Mouse (Mus musculus) liver, postnatal 0 days (tissue): ENCODE data around the gene 1700014D04Rik. TPM values are rescaled to one million over a fixed set of nuclear protein-coding genes. Genes with fewer than 3 reads are reported as not detected.

Experiments used
- ATAC-seq: fragments of 200-750 bp; cut with Nextera tagmentation; 2 replicates; pipeline ENCODE4 v1.8.0; 2017; ENCODE audit warnings: mild to moderate bottlenecking, moderate library complexity
- DNase-seq: peaks from one replicate; pipeline ENCODE4 v3.0.0-alpha.2; 2016
- H3K27ac ChIP-seq: fragments of 300-500 bp; sonication (generic); 2 replicates; pipeline ENCODE4 v1.5.1; 2014; ENCODE audit warnings: antibody characterized with exemption, moderate library complexity, mild to moderate bottlenecking, low read depth
- H3K27me3 ChIP-seq: fragments of 300-500 bp; sonication (generic); 2 replicates; pipeline ENCODE4 v1.6.1; 2014; ENCODE audit warnings: low read length, control low read depth, mixed read lengths; ENCODE audit not compliant: insufficient read depth
- H3K36me3 ChIP-seq: fragments of 300-500 bp; sonication (generic); replicated peaks from 2 replicates; pipeline ENCODE4 v1.6.1; 2014; ENCODE audit warnings: mild to moderate bottlenecking, control low read depth, low read length, moderate library complexity, mixed read lengths; ENCODE audit not compliant: insufficient read depth
- H3K4me1 ChIP-seq: fragments of 300-500 bp; sonication (generic); 2 replicates; pipeline ENCODE4 v1.6.1; 2014; ENCODE audit warnings: antibody characterized with exemption, mild to moderate bottlenecking, control low read depth; ENCODE audit not compliant: insufficient read depth
- H3K4me2 ChIP-seq: fragments of 300-500 bp; sonication (generic); 2 replicates; pipeline ENCODE4 v1.6.1; 2014; ENCODE audit warnings: low read depth, mild to moderate bottlenecking, low read length, moderate library complexity, mixed read lengths
- H3K4me3 ChIP-seq: fragments of 300-500 bp; sonication (generic); 2 replicates; pipeline ENCODE4 v1.5.1; 2014; ENCODE audit warnings: low read depth, low read length
- H3K9ac ChIP-seq: fragments of 300-500 bp; sonication (generic); replicated peaks from 2 replicates; pipeline ENCODE4 v1.6.1; 2014; ENCODE audit warnings: mild to moderate bottlenecking, moderate library complexity
- H3K9me3 ChIP-seq: fragments of 300-500 bp; sonication (generic); 2 replicates; pipeline ENCODE4 v1.6.1; 2016; ENCODE audit warnings: mild to moderate bottlenecking, control low read depth, low read length, mixed read lengths
- CTCF ChIP-seq: sonication (generic); IDR thresholded peaks from 2 replicates; pipeline ENCODE4 v1.5.1; 2016; ENCODE audit warnings: antibody characterized with exemption, low read depth
- EP300 ChIP-seq: IDR thresholded peaks from 2 replicates; pipeline ENCODE4 v1.6.1; 2016; ENCODE audit warnings: antibody characterized with exemption, low read depth, mild to moderate bottlenecking
- WGBS: fragments of 180-500 bp; shearing (Covaris S2); extraction: QIAGEN DNeasy Blood & Tissue Kit; methylation state at CpG from one replicate; pipeline ENCODE4 v1.1.7; 2014; ENCODE audit not compliant: insufficient replicate concordance; 5-methylcytosine and 5-hydroxymethylcytosine counted together
- polyA plus RNA-seq: library from polyadenylated mRNA; unstranded; fragments of >200 nt; fragmentation: Nextera tagmentation; extraction: Ambion mirVana; gene quantifications from 2 replicates; pipeline ENCODE4 v1.2.1, GENCODE M21; 2015

Gene 1700014D04Rik
- polyA plus RNA-seq, 1 experiment from 2014 or later, result not detected

DNA sequence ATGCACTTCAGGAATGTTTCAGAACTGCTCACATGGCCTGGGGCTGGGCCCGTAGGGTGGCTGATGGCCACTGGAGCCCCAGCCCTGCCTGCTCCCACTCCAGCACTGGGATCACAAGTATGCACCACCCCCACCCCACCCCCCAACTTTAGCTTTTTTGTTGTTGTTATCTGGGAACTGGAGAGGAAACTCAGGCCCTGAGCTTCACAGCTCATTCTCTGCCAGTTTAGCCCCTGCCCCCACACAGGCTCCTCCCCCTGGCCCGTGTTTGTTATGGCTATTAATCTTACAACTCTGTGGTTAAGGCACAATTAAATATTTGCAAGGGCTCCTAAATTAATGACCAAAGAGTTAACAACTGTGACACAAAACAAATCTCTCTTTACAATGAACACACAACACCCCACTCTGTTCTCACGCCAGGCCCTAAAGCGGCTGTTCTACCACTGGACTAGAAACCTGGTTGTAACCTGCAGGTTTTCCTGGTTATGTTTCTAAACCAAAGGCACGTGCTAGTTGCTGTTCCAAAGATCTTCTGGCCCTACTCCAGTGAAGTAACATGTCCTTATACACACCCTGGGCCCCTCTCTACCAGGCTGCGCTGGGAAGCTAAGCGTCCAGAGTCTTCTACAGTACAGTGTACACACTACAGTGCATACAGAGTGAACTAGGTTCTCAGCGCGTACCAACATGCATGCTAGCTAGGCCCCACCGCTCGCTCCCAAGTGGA is 20.4 kb upstream of the 1700014D04Rik start:
- WGBS, result 60% methylated on average over 11 of the region's 11 CpGs
- Histone ChIP-seq H3K4me2 (peak overlapping the region; percentile 68), H3K27me3 (no peaks in the 10 kb centered on the region), H3K36me3 (peaks cover 30% of the 10 kb centered on the region), H3K9me3 (no peaks in the 10 kb centered on the region), H3K4me3 (peak overlapping the region; percentile 85), H3K27ac (peak overlapping the region; percentile 50), H3K9ac (peak overlapping the region; percentile 87), H3K4me1 (peaks cover 54% of the 10 kb centered on the region)
- no peak for TF ChIP-seq CTCF
- peak; percentile 16; the same call in 1 of the 2 replicates for TF ChIP-seq EP300
- ATAC-seq (no peak), DNase-seq (peak; percentile 38)

- Histone ChIP-seq H3K4me2 (peak overlapping the region; percentile 49), H3K4me3 (no peak overlapping the region)
Observed at GRCm38 (mm10) chr13:59762791-59763190, 16.2 kb upstream of the 1700014D04Rik start.

GRCm38 (mm10) chr13:59756906-59757305 is 10.4 kb upstream of the 1700014D04Rik start:
- TF ChIP-seq EP300 (no peak), CTCF (no peak)
- Histone ChIP-seq H3K9ac (no peak overlapping the region), H3K4me3 (no peak overlapping the region), H3K4me2 (no peak overlapping the region), H3K4me1 (no peaks in the 10 kb centered on the region; the same call in 1 of the 2 replicates), H3K36me3 (peaks cover 61% of the 10 kb centered on the region), H3K27me3 (no peaks in the 10 kb centered on the region), H3K27ac (no peak overlapping the region), H3K9me3 (no peaks in the 10 kb centered on the region)
- DNase-seq (no peak), ATAC-seq (peak; percentile 55)
- 85% methylated on average over 7 of the region's 7 CpGs for WGBS

More at GRCm38 (mm10) chr13:59762791-59763190, 16.2 kb upstream of the 1700014D04Rik start:
- H3K27me3 ChIP-seq, result no peaks in the 10 kb centered on the region
- no peaks in the 10 kb centered on the region for H3K9me3 ChIP-seq
- peaks cover 68% of the 10 kb centered on the region for H3K36me3 ChIP-seq
- H3K4me1 ChIP-seq, result peaks cover 38% of the 10 kb centered on the region
- 59% methylated on average over 7 of the region's 7 CpGs for WGBS
- TF ChIP-seq CTCF (no peak), EP300 (peak; percentile 64)
- peak overlapping the region; percentile 61 for H3K27ac ChIP-seq
- ATAC-seq (peak; percentile 78), DNase-seq (no peak)
- H3K9ac ChIP-seq, result no peak overlapping the region

GRCm38 (mm10) chr13:59750310-59750709 is 3.8 kb upstream of the 1700014D04Rik start:
- ATAC-seq, result no peak
- H3K4me1 ChIP-seq, result no peaks in the 10 kb centered on the region

GRCm38 (mm10) chr13:59746164-59746563 is 388 bp downstream of the 1700014D04Rik start:
- no peaks in the 10 kb centered on the region for H3K36me3 ChIP-seq
- no peaks in the 10 kb centered on the region for H3K27me3 ChIP-seq
- H3K4me3 ChIP-seq, result no peak overlapping the region
- H3K27ac ChIP-seq, result no peak overlapping the region
- no peak for DNase-seq
- ATAC-seq, result no peak
- H3K9ac ChIP-seq, result no peak overlapping the region
- TF ChIP-seq CTCF (no peak), EP300 (no peak)
- 79% methylated on average over 5 of the region's 6 CpGs for WGBS
- H3K4me2 ChIP-seq, result no peak overlapping the region
- H3K9me3 ChIP-seq, result no peaks in the 10 kb centered on the region
- no peaks in the 10 kb centered on the region for H3K4me1 ChIP-seq

More at GRCm38 (mm10) chr13:59750310-59750709, 3.8 kb upstream of the 1700014D04Rik start:
- Histone ChIP-seq H3K4me2 (no peak overlapping the region), H3K4me3 (no peak overlapping the region), H3K36me3 (peaks cover 10% of the 10 kb centered on the region), H3K9ac (no peak overlapping the region), H3K27me3 (no peaks in the 10 kb centered on the region), H3K9me3 (no peaks in the 10 kb centered on the region), H3K27ac (no peak overlapping the region)
- no peak for DNase-seq
- TF ChIP-seq EP300, result no peak
- TF ChIP-seq CTCF, result no peak
- 73% methylated on average over 12 of the region's 12 CpGs for WGBS

DNA sequence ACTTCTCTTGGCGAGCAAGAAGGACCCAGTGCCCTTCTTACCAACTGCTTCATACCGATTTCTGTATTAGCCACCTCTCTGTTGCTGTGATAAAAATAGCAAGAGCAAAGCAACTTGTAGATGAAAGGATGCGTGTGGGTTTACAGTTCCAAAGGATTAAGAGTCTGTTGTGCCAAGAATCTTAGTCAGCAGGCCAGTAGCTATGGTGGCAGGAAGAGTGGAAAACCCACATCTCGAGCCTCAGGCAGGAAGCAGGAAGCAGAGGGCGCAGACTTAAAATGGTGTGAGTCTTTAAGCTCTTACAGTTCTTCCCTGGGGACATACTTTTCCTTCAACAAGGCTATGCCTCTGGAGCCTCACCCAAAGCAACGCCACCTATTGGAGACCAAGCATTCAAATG is 1.1 kb downstream of the 1700014D04Rik start:
- TF ChIP-seq CTCF (no peak), EP300 (no peak)
- Histone ChIP-seq H3K27ac (no peak overlapping the region), H3K4me1 (no peaks in the 10 kb centered on the region), H3K4me3 (no peak overlapping the region), H3K4me2 (no peak overlapping the region), H3K9ac (no peak overlapping the region), H3K27me3 (no peaks in the 10 kb centered on the region), H3K36me3 (no peaks in the 10 kb centered on the region), H3K9me3 (no peaks in the 10 kb centered on the region)
- WGBS, result 60% methylated on average over 6 of the region's 6 CpGs
- DNase-seq (no peak), ATAC-seq (no peak)
